ENCODE assay signal across 33 mouse cellular contexts in genomic region chr10:21943145-21943700, GRCm38 (mm10).
"Had no signal": no experiment of that assay in that cellular context is flagged by ENCODE, and none has a peak within 500 bp of the region (broad histone marks: within the 10 kb centered on the region; RNA-seq: fewer than 3 reads in every experiment).

No protein-coding gene starts in this region.

- H3K4me2 ChIP-seq: heart, embryonic 13.5 days; heart, embryonic 15.5 days; hindbrain, embryonic 12.5 days; hindbrain, embryonic 13.5 days; hindbrain, embryonic 14.5 days; hindbrain, embryonic 15.5 days; intestine, embryonic 15.5 days; kidney, embryonic 15.5 days had no signal

- ATAC-seq: hindbrain, embryonic 16.5 days; hindbrain, postnatal 0 days; inflammation-experienced regulatory T-cells, adult 6 months; intestine, embryonic 15.5 days; intestine, embryonic 16.5 days; intestine, postnatal 0 days had no signal

- DNase-seq: heart, postnatal 10 days; heart, postnatal 14 days; heart, postnatal 36 days; heart, postnatal 4 days; kidney, adult 11 months; kidney, adult 18-20 months; kidney, adult 2 months; kidney, adult 8-10 months; kidney, adult 9 months; kidney, postnatal 10 days; kidney, postnatal 14 days; kidney, postnatal 25 days; kidney, postnatal 36 days; kidney, postnatal 4 days; layer of hippocampus, adult 9-11 months; layer of hippocampus, postnatal 36 days had no signal

- H3K9me3 ChIP-seq: heart, embryonic 15.5 days; hindbrain, embryonic 10.5 days; hindbrain, embryonic 12.5 days; hindbrain, embryonic 13.5 days; hindbrain, embryonic 15.5 days; intestine, embryonic 15.5 days; kidney, embryonic 15.5 days had no signal

- H3K27me3 ChIP-seq: heart, embryonic 13.5 days; heart, embryonic 15.5 days; hindbrain, embryonic 12.5 days; hindbrain, embryonic 13.5 days; hindbrain, embryonic 15.5 days; intestine, embryonic 15.5 days; kidney, embryonic 15.5 days had no signal

- H3K4me1 ChIP-seq: heart, embryonic 15.5 days; hindbrain, embryonic 10.5 days; hindbrain, embryonic 12.5 days; hindbrain, embryonic 13.5 days; hindbrain, embryonic 15.5 days; intestine, embryonic 15.5 days; kidney, embryonic 15.5 days had no signal

- H3K9ac ChIP-seq: heart, embryonic 13.5 days; heart, embryonic 15.5 days; hindbrain, embryonic 12.5 days; hindbrain, embryonic 13.5 days; hindbrain, embryonic 14.5 days; hindbrain, embryonic 15.5 days; intestine, embryonic 15.5 days; kidney, embryonic 15.5 days had no signal

- H3K4me3 ChIP-seq: heart, embryonic 13.5 days; heart, embryonic 15.5 days; hindbrain, embryonic 10.5 days; hindbrain, embryonic 12.5 days; hindbrain, embryonic 13.5 days; hindbrain, embryonic 15.5 days; intestine, embryonic 15.5 days; kidney, embryonic 15.5 days; layer of hippocampus, adult 2 months; left cerebral cortex, adult 2 months had no signal

- H3K36me3 ChIP-seq: heart, embryonic 13.5 days; heart, embryonic 15.5 days; hindbrain, embryonic 10.5 days; hindbrain, embryonic 12.5 days; hindbrain, embryonic 13.5 days; hindbrain, embryonic 15.5 days; intestine, embryonic 15.5 days; kidney, embryonic 15.5 days had no signal

- H3K27ac ChIP-seq: heart, embryonic 13.5 days; heart, embryonic 15.5 days; hindbrain, embryonic 10.5 days; hindbrain, embryonic 12.5 days; hindbrain, embryonic 13.5 days; hindbrain, embryonic 14.5 days; hindbrain, embryonic 15.5 days; hindbrain, postnatal 0 days; intestine, embryonic 15.5 days; kidney, embryonic 15.5 days; kidney, postnatal 0 days; layer of hippocampus, adult 2 months; left cerebral cortex, adult 2 months had no signal
